In genomic region chr19:6994489-6994888, GRCm38 (mm10) we compare ENCODE assay signal across 8 mouse cellular contexts. TPM values are rescaled to one million over a fixed set of nuclear protein-coding genes. Genes with fewer than 3 reads are reported as not detected.
A peak's percentile ranks its signal among the peaks of the same experiment; 100 is the strongest.
DNase-seq lines count a peak whose midpoint lies in the region; ATAC-seq and TF ChIP-seq lines count a peak whose summit lies in the region.

No protein-coding gene starts in this region.

- H3K27me3 ChIP-seq in hindbrain, embryonic 15.5 days: no peaks in the 10 kb centered on the region
- H3K27me3 ChIP-seq in hindbrain, postnatal 0 days (ENCODE audit: insufficient read depth, low read length): no peaks in the 10 kb centered on the region
- no peaks in the 10 kb centered on the region for H3K27me3 ChIP-seq in CH12.LX (replicated peaks)
- H3K27me3 ChIP-seq in limb, embryonic 13.5 days: no peaks in the 10 kb centered on the region

- peak; percentile 0 for DNase-seq in adrenal gland, adult 8-10 months
- no peak for DNase-seq in adrenal gland, postnatal 36 days
- DNase-seq in hindbrain, postnatal 0 days (ENCODE audit: low spot score): no peak
- no peak for DNase-seq in CH12.LX (ENCODE audit: extremely low read depth)
- no peak for DNase-seq in frontal cortex, postnatal 25 days (ENCODE audit: low spot score in 2 of 2)
- no peak for DNase-seq in cerebellum, postnatal 14 days

- no peak for TF ChIP-seq CTCF in hindbrain, postnatal 0 days (IDR thresholded peaks at IDR 0.05; ENCODE audit: low read depth)
- no peak for TF ChIP-seq CTCF in CH12.LX (conservative IDR thresholded peaks at IDR 0.05 in 1 of 2, IDR thresholded peaks at IDR 0.05 in 1 of 2; ENCODE audit: low read depth in 2 of 2, low read length in 2 of 2)

- TF ChIP-seq EP300 in CH12.LX (IDR thresholded peaks at IDR 0.05; ENCODE audit: low read length): no peak

- no peak for TF ChIP-seq RAD21 in CH12.LX (IDR thresholded peaks at IDR 0.05; ENCODE audit: low read depth, low read length)

- H3K36me3 ChIP-seq in hindbrain, embryonic 15.5 days: peaks cover 10% of the 10 kb centered on the region
- peaks cover 4% of the 10 kb centered on the region; the same call in 1 of the 2 replicates for H3K36me3 ChIP-seq in hindbrain, postnatal 0 days (ENCODE audit: insufficient read depth, low read length)
- peaks cover 15 to 25% of the 10 kb centered on the region in 2 experiments for H3K36me3 ChIP-seq in CH12.LX (replicated peaks in 1 of 2; ENCODE audit: control insufficient read depth in 1 of 2, insufficient read depth in 1 of 2, low read length in 1 of 2)
- H3K36me3 ChIP-seq in limb, embryonic 13.5 days: peaks cover 18% of the 10 kb centered on the region

- H3K9me3 ChIP-seq in hindbrain, embryonic 15.5 days: no peaks in the 10 kb centered on the region
- no peaks in the 10 kb centered on the region for H3K9me3 ChIP-seq in hindbrain, postnatal 0 days (ENCODE audit: low read length)
- H3K9me3 ChIP-seq in CH12.LX (replicated peaks; ENCODE audit: low read length): no peaks in the 10 kb centered on the region
- no peaks in the 10 kb centered on the region for H3K9me3 ChIP-seq in limb, embryonic 13.5 days

- dilution Hi-C loops in CH12.LX (cut with MboI; ENCODE audit: extremely low pct_ligation_motif_present, extremely low pct_unique_long_range_greater_than_20kb, low sequenced_read_pairs): no loop called here

- no peak for ATAC-seq in hindbrain, embryonic 15.5 days (ENCODE audit: low FRiP score, low read depth)
- no peak for ATAC-seq in hindbrain, postnatal 0 days
- ATAC-seq in limb, embryonic 13.5 days (ENCODE audit: low FRiP score, low read depth): no peak

- no peak overlapping the region for H3K27ac ChIP-seq in hindbrain, embryonic 15.5 days (replicated peaks)
- no peak overlapping the region for H3K27ac ChIP-seq in hindbrain, postnatal 0 days
- no peak overlapping the region for H3K27ac ChIP-seq in CH12.LX (ENCODE audit: insufficient read depth, low read depth)
- no peak overlapping the region for H3K27ac ChIP-seq in limb, embryonic 13.5 days

- H3K4me2 ChIP-seq in hindbrain, embryonic 15.5 days: peak overlapping the region; percentile 86
- no peak overlapping the region for H3K4me2 ChIP-seq in hindbrain, postnatal 0 days (ENCODE audit: low read depth, low read length)
- peak overlapping the region; percentile 67 for H3K4me2 ChIP-seq in CH12.LX (ENCODE audit: insufficient read depth, low read depth, poor library complexity, severe bottlenecking)
- H3K4me2 ChIP-seq in limb, embryonic 13.5 days (replicated peaks): peak overlapping the region; percentile 88

- no peak for TF ChIP-seq POLR2A in CH12.LX (IDR thresholded peaks at IDR 0.05; ENCODE audit: low read depth, low read length)

- peaks cover 54% of the 10 kb centered on the region for H3K4me1 ChIP-seq in hindbrain, embryonic 15.5 days (replicated peaks)
- peaks cover 18% of the 10 kb centered on the region for H3K4me1 ChIP-seq in hindbrain, postnatal 0 days (ENCODE audit: insufficient read depth, low read length)
- peaks cover 4 to 48% of the 10 kb centered on the region in 2 experiments for H3K4me1 ChIP-seq in CH12.LX (ENCODE audit: control insufficient read depth in 1 of 2, insufficient read depth in 2 of 2)
- peaks cover 42% of the 10 kb centered on the region for H3K4me1 ChIP-seq in limb, embryonic 13.5 days

- in situ Hi-C loops in CH12.LX (cut with MboI; ENCODE audit: low pct_ligation_motif_present, low pct_unique_long_range_greater_than_20kb, low sequenced_read_pairs): no loop called here

- WGBS in hindbrain, embryonic 15.5 days: 91% methylated on average over 8 of the region's 8 CpGs
- 82% methylated on average over 8 of the region's 8 CpGs for whole genome bisulfite sequencing in hindbrain, postnatal 0 days
- WGBS in limb, embryonic 13.5 days: 84% methylated on average over 8 of the region's 8 CpGs

- H3K9ac ChIP-seq in hindbrain, embryonic 15.5 days: 0 out of 2 replicates have a peak overlapping the region, but pooled peaks have one; percentile 68
- H3K9ac ChIP-seq in hindbrain, postnatal 0 days (replicated peaks; ENCODE audit: low read length): no peak overlapping the region
- H3K9ac ChIP-seq in CH12.LX (ENCODE audit: insufficient read depth, low read depth): peak overlapping the region; percentile 62; the same call in 1 of the 2 replicates
- peak overlapping the region; percentile 77 for H3K9ac ChIP-seq in limb, embryonic 13.5 days

- 0 out of 2 replicates have a peak overlapping the region, but pooled peaks have one; percentile 61 for H3K4me3 ChIP-seq in hindbrain, embryonic 15.5 days
- no peak overlapping the region for H3K4me3 ChIP-seq in hindbrain, postnatal 0 days (ENCODE audit: low read length)
- H3K4me3 ChIP-seq in CH12.LX (replicated peaks in 1 of 3; ENCODE audit: low read depth in 2 of 3, low read length in 2 of 3, poor library complexity in 1 of 3): peak overlapping the region in 2 of 3 experiments; percentile 69 to 90
- peak overlapping the region; percentile 65; the same call in 1 of the 2 replicates for H3K4me3 ChIP-seq in limb, embryonic 13.5 days

- H3K79me2 ChIP-seq in CH12.LX (replicated peaks; ENCODE audit: control insufficient read depth, extremely low read depth, insufficient read depth, poor library complexity, severe bottlenecking): no peaks in the 10 kb centered on the region

TF ChIP-seq in CH12.LX, 34 proteins besides CTCF, POLR2A, EP300 and RAD21 (continues in another document):
- TF ChIP-seq PAX5 (IDR thresholded peaks at IDR 0.05; ENCODE audit: low read length) (no peak), POLR2AphosphoS2 (IDR thresholded peaks at IDR 0.05; ENCODE audit: low read depth, low read length) (no peak), GABPA (IDR thresholded peaks at IDR 0.05; ENCODE audit: insufficient replicate concordance, low read depth, low read length) (no peak), ELF1 (IDR thresholded peaks at IDR 0.05; ENCODE audit: low read depth, low read length) (no peak), NRF1 (IDR thresholded peaks at IDR 0.05; ENCODE audit: low read depth, low read length) (no peak), CHD1 (IDR thresholded peaks at IDR 0.05; ENCODE audit: low read depth, low read length) (no peak), UBTF (IDR thresholded peaks at IDR 0.05; ENCODE audit: low read depth, low read length) (no peak)

RNA-seq across cellular contexts. Expression of gene Nudt22, which starts 1.4 kb away (rescaled TPM):
- 10 to 100 TPM; 36.6 to 56.0 (median 48.7) TPM for total RNA-seq in adrenal gland, adult 8-10 months (2022)
- total RNA-seq in adrenal gland, postnatal 36 days (2021): 10 to 100 TPM; 39.0 to 42.4 TPM
- 22.8 and 23.9 TPM in 2 replicates for polyA plus RNA-seq in hindbrain, embryonic 15.5 days (2015; fragmentation: Nextera tagmentation; extraction: Ambion mirVana)
- 17.4 and 19.7 TPM in 2 replicates for total RNA-seq in hindbrain, postnatal 0 days (2014; rRNA removed)
- polyA plus RNA-seq in hindbrain, postnatal 0 days (2015; fragmentation: Nextera tagmentation; extraction: Ambion mirVana): 20.8 and 23.1 TPM in 2 replicates
- 24.6 and 26.6 TPM in 2 replicates for total RNA-seq in CH12.LX (2012; rRNA removed)
- total RNA-seq in CH12.LX (2014; rRNA removed): 9.0 and 11.2 TPM in 2 replicates
- 10.8 and 11.1 TPM in 2 replicates for polyA plus RNA-seq in CH12.LX (2012; ENCODE audit: insufficient read length, low read depth)
- 24.0 and 25.8 TPM in 2 replicates for polyA plus RNA-seq in limb, embryonic 13.5 days (2015; fragmentation: Nextera tagmentation; extraction: Ambion mirVana)

RNA-seq across cellular contexts. Expression of gene Trpt1, which starts 1.4 kb away (rescaled TPM):
- 10 to 100 TPM; 11.0 to 18.6 (median 15.0) TPM for total RNA-seq in adrenal gland, adult 8-10 months (2022)
- total RNA-seq in adrenal gland, postnatal 36 days (2021): 10 to 100 TPM in 1 of 2 experiments, 1 to 10 TPM in 1; 8.2 to 16.8 TPM
- polyA plus RNA-seq in hindbrain, embryonic 15.5 days (2015; fragmentation: Nextera tagmentation; extraction: Ambion mirVana): 21.5 and 21.8 TPM in 2 replicates
- total RNA-seq in hindbrain, postnatal 0 days (2014; rRNA removed): 31.1 and 33.0 TPM in 2 replicates
- polyA plus RNA-seq in hindbrain, postnatal 0 days (2015; fragmentation: Nextera tagmentation; extraction: Ambion mirVana): 22.9 and 23.5 TPM in 2 replicates
- 4.1 and 4.7 TPM in 2 replicates for total RNA-seq in CH12.LX (2012; rRNA removed)
- 2.8 and 3.4 TPM in 2 replicates for total RNA-seq in CH12.LX (2014; rRNA removed)
- 2.1 and 3.1 TPM in 2 replicates for polyA plus RNA-seq in CH12.LX (2012; ENCODE audit: insufficient read length, low read depth)
- polyA plus RNA-seq in limb, embryonic 13.5 days (2015; fragmentation: Nextera tagmentation; extraction: Ambion mirVana): 11.9 and 13.6 TPM in 2 replicates

RNA-seq across cellular contexts. Expression of gene Dnajc4, which starts 2.1 kb away (rescaled TPM):
- total RNA-seq in adrenal gland, adult 8-10 months (2022): 10 to 100 TPM; 38.4 to 55.9 (median 43.3) TPM
- total RNA-seq in adrenal gland, postnatal 36 days (2021): 10 to 100 TPM; 38.5 to 46.1 TPM
- 23.7 and 24.2 TPM in 2 replicates for polyA plus RNA-seq in hindbrain, embryonic 15.5 days (2015; fragmentation: Nextera tagmentation; extraction: Ambion mirVana)
- 13.5 and 28.3 TPM in 2 replicates for total RNA-seq in hindbrain, postnatal 0 days (2014; rRNA removed)
- polyA plus RNA-seq in hindbrain, postnatal 0 days (2015; fragmentation: Nextera tagmentation; extraction: Ambion mirVana): 25.6 and 29.5 TPM in 2 replicates
- total RNA-seq in CH12.LX (2012; rRNA removed) (9.7 and 11.2 TPM in 2 replicates), CH12.LX (2014; rRNA removed) (6.2 and 7.5 TPM in 2 replicates)
- polyA plus RNA-seq in CH12.LX (2012; ENCODE audit: insufficient read length, low read depth): 12.7 and 13.9 TPM in 2 replicates
- 22.2 and 25.9 TPM in 2 replicates for polyA plus RNA-seq in limb, embryonic 13.5 days (2015; fragmentation: Nextera tagmentation; extraction: Ambion mirVana)

RNA-seq across cellular contexts. Expression of gene Vegfb, which starts 7.0 kb away (rescaled TPM):
- 100 to 1,000 TPM in 1 of 4 experiments, 10 to 100 TPM in 3; 86.5 to 119 (median 95.7) TPM for total RNA-seq in adrenal gland, adult 8-10 months (2022)
- 10 to 100 TPM; 92.0 to 95.7 TPM for total RNA-seq in adrenal gland, postnatal 36 days (2021)
- 63.9 and 67.5 TPM in 2 replicates for polyA plus RNA-seq in hindbrain, embryonic 15.5 days (2015; fragmentation: Nextera tagmentation; extraction: Ambion mirVana)
- 40.5 and 40.9 TPM in 2 replicates for total RNA-seq in hindbrain, postnatal 0 days (2014; rRNA removed)
- polyA plus RNA-seq in hindbrain, postnatal 0 days (2015; fragmentation: Nextera tagmentation; extraction: Ambion mirVana): 90.8 and 92.3 TPM in 2 replicates
- total RNA-seq in CH12.LX (2012; rRNA removed) (12.9 and 13.2 TPM in 2 replicates), CH12.LX (2014; rRNA removed) (3.2 and 3.5 TPM in 2 replicates)
- polyA plus RNA-seq in CH12.LX (2012; ENCODE audit: insufficient read length, low read depth): 28.4 and 35.1 TPM in 2 replicates
- polyA plus RNA-seq in limb, embryonic 13.5 days (2015; fragmentation: Nextera tagmentation; extraction: Ambion mirVana): 53.6 and 59.6 TPM in 2 replicates

RNA-seq across cellular contexts. Expression of gene Fkbp2, which starts 14.2 kb away (rescaled TPM):
- 100 to 1,000 TPM in 2 of 4 experiments, 10 to 100 TPM in 2; 62.4 to 165 (median 91.8) TPM for total RNA-seq in adrenal gland, adult 8-10 months (2022)
- total RNA-seq in adrenal gland, postnatal 36 days (2021): 100 to 1,000 TPM in 1 of 2 experiments, 10 to 100 TPM in 1; 93.3 to 103 TPM
- 147 and 160 TPM in 2 replicates for polyA plus RNA-seq in hindbrain, embryonic 15.5 days (2015; fragmentation: Nextera tagmentation; extraction: Ambion mirVana)
- 8.3 and 29.2 TPM in 2 replicates for total RNA-seq in hindbrain, postnatal 0 days (2014; rRNA removed)
- polyA plus RNA-seq in hindbrain, postnatal 0 days (2015; fragmentation: Nextera tagmentation; extraction: Ambion mirVana): 169 and 177 TPM in 2 replicates
- total RNA-seq in CH12.LX (2012; rRNA removed) (44.6 and 50.4 TPM in 2 replicates), CH12.LX (2014; rRNA removed) (17.6 and 20.7 TPM in 2 replicates)
- 87.0 and 97.7 TPM in 2 replicates for polyA plus RNA-seq in CH12.LX (2012; ENCODE audit: insufficient read length, low read depth)
- polyA plus RNA-seq in limb, embryonic 13.5 days (2015; fragmentation: Nextera tagmentation; extraction: Ambion mirVana): 84.5 and 89.3 TPM in 2 replicates
